Mouse (Mus musculus): ENCODE measurements at regions not wholly inside any gene's neighbourhood (a gene's known extent, or its start where the extent isn't known, plus 50 kb on each side); places are given as distances from the start of the nearest gene placed in this dataset.

- no peak overlapping the region for H3K27ac ChIP-seq (replicated peaks; ENCODE audit: low read depth, low read length)
- H3K4me1 ChIP-seq (ENCODE audit: control insufficient read depth, insufficient read depth, low read length), result peaks cover 18% of the 10 kb centered on the region
- H3K9ac ChIP-seq (replicated peaks; ENCODE audit: low read length), result no peak overlapping the region
- DNase-seq (no peak), ATAC-seq (ENCODE audit: low FRiP score, low TSS enrichment) (no peak)
- 60% methylated on average over 5 of the region's 5 CpGs for WGBS
- H3K4me3 ChIP-seq (replicated peaks; ENCODE audit: low read depth, low read length), result no peak overlapping the region
- H3K27me3 ChIP-seq (ENCODE audit: control insufficient read depth, insufficient read depth, low read length), result no peaks in the 10 kb centered on the region
- H3K36me3 ChIP-seq (ENCODE audit: control insufficient read depth, insufficient read depth, low read length), result no peaks in the 10 kb centered on the region
- H3K9me3 ChIP-seq (ENCODE audit: control insufficient read depth, low read length), result no peaks in the 10 kb centered on the region
- H3K4me2 ChIP-seq (ENCODE audit: low read length), result no peak overlapping the region
Observed at GRCm38 (mm10) chr8:25385186-25385585, 561.0 kb upstream of the Adam5 start.

DNA sequence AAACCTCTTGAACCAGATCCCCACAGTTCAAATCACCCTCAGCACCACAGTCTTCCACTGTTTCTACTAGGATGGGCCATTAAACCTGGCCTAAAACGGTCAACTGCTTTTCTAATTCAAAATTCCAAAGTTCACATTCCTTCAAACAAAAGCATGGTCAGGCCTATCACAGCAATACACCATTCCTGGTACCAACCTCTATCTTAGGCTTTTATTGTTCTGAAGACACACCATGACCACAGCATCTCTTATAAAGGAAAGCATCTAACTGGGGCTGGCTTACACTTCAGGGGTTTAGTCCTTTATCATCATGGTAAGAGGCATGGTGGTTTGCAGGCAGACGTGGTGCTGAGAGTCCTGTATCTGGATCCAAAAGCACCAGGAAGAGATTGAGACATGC lies 560.4 kb upstream of the Adam5 start:
- no peak for DNase-seq
- Histone ChIP-seq H3K9ac (replicated peaks; ENCODE audit: low read length) (no peak overlapping the region), H3K4me3 (replicated peaks; ENCODE audit: low read depth, low read length) (no peak overlapping the region), H3K27me3 (ENCODE audit: control insufficient read depth, insufficient read depth, low read length) (no peaks in the 10 kb centered on the region), H3K27ac (replicated peaks; ENCODE audit: low read depth, low read length) (no peak overlapping the region), H3K4me1 (ENCODE audit: control insufficient read depth, insufficient read depth, low read length) (peaks cover 12% of the 10 kb centered on the region), H3K4me2 (ENCODE audit: low read length) (no peak overlapping the region), H3K9me3 (ENCODE audit: control insufficient read depth, low read length) (no peaks in the 10 kb centered on the region), H3K36me3 (ENCODE audit: control insufficient read depth, insufficient read depth, low read length) (no peaks in the 10 kb centered on the region)
- 77% methylated on average over 2 of the region's 2 CpGs for WGBS
- ATAC-seq (ENCODE audit: low FRiP score, low TSS enrichment), result no peak

- DNase-seq (peak; percentile 58), ATAC-seq (ENCODE audit: low FRiP score, low TSS enrichment) (no peak)
- Histone ChIP-seq H3K4me1 (ENCODE audit: control insufficient read depth, insufficient read depth, low read length) (peaks cover 7% of the 10 kb centered on the region), H3K36me3 (ENCODE audit: control insufficient read depth, insufficient read depth, low read length) (no peaks in the 10 kb centered on the region), H3K4me2 (ENCODE audit: low read length) (no peak overlapping the region), H3K27me3 (ENCODE audit: control insufficient read depth, insufficient read depth, low read length) (no peaks in the 10 kb centered on the region; the same call in 1 of the 2 replicates), H3K9me3 (ENCODE audit: control insufficient read depth, low read length) (no peaks in the 10 kb centered on the region), H3K4me3 (replicated peaks; ENCODE audit: low read depth, low read length) (no peak overlapping the region), H3K9ac (replicated peaks; ENCODE audit: low read length) (no peak overlapping the region), H3K27ac (replicated peaks; ENCODE audit: low read depth, low read length) (no peak overlapping the region)
- 31% methylated on average over 8 of the region's 8 CpGs for WGBS
Observed at GRCm38 (mm10) chr8:25373276-25373675, 549.1 kb upstream of the Adam5 start.

GRCm38 (mm10) chr8:25370947-25371346 lies 546.8 kb upstream of the Adam5 start:
- H3K27me3 ChIP-seq (ENCODE audit: control insufficient read depth, insufficient read depth, low read length), result no peaks in the 10 kb centered on the region; the same call in 1 of the 2 replicates
- no peaks in the 10 kb centered on the region for H3K36me3 ChIP-seq (ENCODE audit: control insufficient read depth, insufficient read depth, low read length)
- 48% methylated on average over 10 of the region's 11 CpGs for WGBS
- H3K9me3 ChIP-seq (ENCODE audit: control insufficient read depth, low read length), result no peaks in the 10 kb centered on the region
- H3K4me3 ChIP-seq (replicated peaks; ENCODE audit: low read depth, low read length), result no peak overlapping the region
- peaks cover 12% of the 10 kb centered on the region for H3K4me1 ChIP-seq (ENCODE audit: control insufficient read depth, insufficient read depth, low read length)
- DNase-seq (no peak), ATAC-seq (ENCODE audit: low FRiP score, low TSS enrichment) (no peak)
- no peak overlapping the region for H3K27ac ChIP-seq (replicated peaks; ENCODE audit: low read depth, low read length)
- H3K9ac ChIP-seq (replicated peaks; ENCODE audit: low read length), result no peak overlapping the region
- H3K4me2 ChIP-seq (ENCODE audit: low read length), result no peak overlapping the region

DNA sequence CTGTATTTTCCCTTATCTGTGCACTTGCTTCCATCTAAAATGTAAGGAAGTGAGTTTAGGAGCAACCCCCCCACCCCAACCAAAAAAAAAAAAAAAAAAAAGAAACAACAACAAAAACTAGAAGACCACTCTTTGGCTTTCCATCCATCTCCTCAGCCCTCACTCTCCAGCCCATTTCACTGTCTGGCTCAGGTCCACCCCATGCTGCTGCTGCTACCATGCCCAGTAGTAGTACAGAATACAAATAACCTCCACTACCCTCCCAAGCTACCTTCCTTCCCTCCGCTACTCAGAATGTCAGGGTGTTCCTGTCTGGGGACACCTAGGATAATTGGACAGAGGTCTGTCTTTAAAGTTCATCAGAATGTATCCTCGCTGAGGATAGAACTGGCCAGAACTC lies 545.2 kb upstream of the Adam5 start:
- 83% methylated on average over 2 of the region's 2 CpGs for WGBS
- ATAC-seq (ENCODE audit: low FRiP score, low TSS enrichment) (no peak), DNase-seq (no peak)
- H3K9ac ChIP-seq (replicated peaks; ENCODE audit: low read length), result no peak overlapping the region
- no peak overlapping the region for H3K4me2 ChIP-seq (ENCODE audit: low read length)
- H3K4me3 ChIP-seq (replicated peaks; ENCODE audit: low read depth, low read length), result no peak overlapping the region
- H3K27me3 ChIP-seq (ENCODE audit: control insufficient read depth, insufficient read depth, low read length), result no peaks in the 10 kb centered on the region; the same call in 1 of the 2 replicates
- H3K27ac ChIP-seq (replicated peaks; ENCODE audit: low read depth, low read length), result no peak overlapping the region
- peaks cover 12% of the 10 kb centered on the region for H3K4me1 ChIP-seq (ENCODE audit: control insufficient read depth, insufficient read depth, low read length)
- H3K36me3 ChIP-seq (ENCODE audit: control insufficient read depth, insufficient read depth, low read length), result no peaks in the 10 kb centered on the region
- no peaks in the 10 kb centered on the region for H3K9me3 ChIP-seq (ENCODE audit: control insufficient read depth, low read length)

DNA sequence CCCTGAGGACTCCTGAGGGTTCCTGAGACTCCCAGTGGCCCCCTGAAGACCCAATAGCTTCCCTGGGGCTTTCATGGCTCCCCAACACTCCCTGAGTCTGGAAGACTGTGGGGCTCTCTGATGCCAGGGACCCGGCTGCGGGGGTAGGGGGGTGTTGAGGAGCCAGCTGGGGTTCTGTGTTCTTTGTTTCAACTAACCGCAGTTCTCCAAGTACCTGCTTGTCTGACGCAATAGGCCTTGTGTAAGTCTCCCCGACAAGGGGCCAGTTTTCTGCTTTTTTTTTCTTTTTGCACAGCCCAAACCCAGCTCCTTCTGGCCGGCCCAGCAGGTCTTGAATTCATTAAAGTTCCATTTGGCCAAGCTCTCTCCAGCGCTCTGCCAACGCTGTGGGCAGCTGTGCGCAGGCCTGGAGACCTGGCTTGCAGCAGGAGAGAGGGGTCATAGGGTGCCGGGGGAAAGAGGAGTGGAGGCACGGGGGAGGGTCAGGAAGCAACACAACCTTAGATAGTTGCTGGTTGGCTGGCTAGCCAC lies 544.5 kb upstream of the Adam5 start:
- Histone ChIP-seq H3K9me3 (ENCODE audit: control insufficient read depth, low read length) (no peaks in the 10 kb centered on the region), H3K27ac (replicated peaks; ENCODE audit: low read depth, low read length) (peak overlapping the region; percentile 55), H3K4me2 (ENCODE audit: low read length) (peak overlapping the region; percentile 45), H3K4me3 (replicated peaks; ENCODE audit: low read depth, low read length) (no peak overlapping the region), H3K36me3 (ENCODE audit: control insufficient read depth, insufficient read depth, low read length) (no peaks in the 10 kb centered on the region), H3K27me3 (ENCODE audit: control insufficient read depth, insufficient read depth, low read length) (no peaks in the 10 kb centered on the region; the same call in 1 of the 2 replicates), H3K9ac (replicated peaks; ENCODE audit: low read length) (peak overlapping the region; percentile 34; the same call in 1 of the 2 replicates), H3K4me1 (ENCODE audit: control insufficient read depth, insufficient read depth, low read length) (peaks cover 12% of the 10 kb centered on the region)
- peak; percentile 64; the same call in 1 of the 2 replicates for ATAC-seq (ENCODE audit: low FRiP score, low TSS enrichment)
- 4% methylated on average over 11 of the region's 11 CpGs for WGBS
- DNase-seq, result peak; percentile 59

DNA sequence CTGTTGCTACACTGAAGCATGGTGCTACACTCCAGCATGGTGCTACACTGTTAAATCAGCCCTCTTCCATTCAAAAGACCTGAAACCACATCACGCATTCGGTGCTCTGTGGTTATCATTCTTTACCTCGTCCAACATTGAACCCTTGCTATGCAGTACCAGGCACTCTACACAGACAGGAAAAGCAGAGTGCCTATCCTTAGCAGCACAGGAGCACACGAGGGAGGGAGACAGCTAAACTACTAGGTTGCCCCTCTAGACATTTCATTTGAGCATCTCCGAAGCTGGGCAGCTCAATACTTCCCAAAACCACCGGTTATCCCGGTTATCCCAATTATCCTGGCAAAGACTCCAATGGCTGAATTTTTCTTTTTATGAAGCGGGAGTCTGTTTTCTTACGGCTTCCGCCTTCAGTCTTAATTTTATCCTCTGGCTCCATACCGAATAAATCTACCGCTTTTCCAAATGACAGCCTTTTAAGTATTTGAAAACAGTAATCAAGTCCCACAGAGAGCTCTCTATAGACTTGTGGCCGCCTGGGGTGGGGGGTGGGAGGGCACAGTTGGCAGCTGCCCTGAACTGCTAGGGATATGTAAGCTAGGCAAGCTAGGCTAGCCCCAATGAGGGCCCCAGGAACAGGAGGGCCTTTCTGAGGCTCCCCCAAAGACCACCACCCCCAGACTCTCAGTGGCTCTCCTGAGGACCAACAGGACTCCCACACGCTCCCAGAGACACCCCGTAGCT lies 543.8 kb upstream of the Adam5 start:
- peak overlapping the region; percentile 34; the same call in 1 of the 2 replicates for H3K9ac ChIP-seq (replicated peaks; ENCODE audit: low read length)

GRCm38 (mm10) chr8:25366181-25366580 lies 542.0 kb upstream of the Adam5 start:
- whole genome bisulfite sequencing, result 17% methylated on average over 3 of the region's 3 CpGs
- no peaks in the 10 kb centered on the region for H3K36me3 ChIP-seq (ENCODE audit: control insufficient read depth, insufficient read depth, low read length)
- DNase-seq, result no peak

More for the DNA sequence above, 543.8 kb upstream of the Adam5 start:
- no peaks in the 10 kb centered on the region for H3K36me3 ChIP-seq (ENCODE audit: control insufficient read depth, insufficient read depth, low read length)
- H3K27ac ChIP-seq (replicated peaks; ENCODE audit: low read depth, low read length), result peak overlapping the region; percentile 55
- DNase-seq (peak; percentile 21), ATAC-seq (ENCODE audit: low FRiP score, low TSS enrichment) (no peak)
- H3K4me1 ChIP-seq (ENCODE audit: control insufficient read depth, insufficient read depth, low read length), result peaks cover 12% of the 10 kb centered on the region
- H3K9me3 ChIP-seq (ENCODE audit: control insufficient read depth, low read length), result no peaks in the 10 kb centered on the region
- no peaks in the 10 kb centered on the region; the same call in 1 of the 2 replicates for H3K27me3 ChIP-seq (ENCODE audit: control insufficient read depth, insufficient read depth, low read length)
- peak overlapping the region; percentile 45; the same call in 1 of the 2 replicates for H3K4me2 ChIP-seq (ENCODE audit: low read length)
- WGBS, result 22% methylated on average over 15 of the region's 15 CpGs
- H3K4me3 ChIP-seq (replicated peaks; ENCODE audit: low read depth, low read length), result no peak overlapping the region

DNA sequence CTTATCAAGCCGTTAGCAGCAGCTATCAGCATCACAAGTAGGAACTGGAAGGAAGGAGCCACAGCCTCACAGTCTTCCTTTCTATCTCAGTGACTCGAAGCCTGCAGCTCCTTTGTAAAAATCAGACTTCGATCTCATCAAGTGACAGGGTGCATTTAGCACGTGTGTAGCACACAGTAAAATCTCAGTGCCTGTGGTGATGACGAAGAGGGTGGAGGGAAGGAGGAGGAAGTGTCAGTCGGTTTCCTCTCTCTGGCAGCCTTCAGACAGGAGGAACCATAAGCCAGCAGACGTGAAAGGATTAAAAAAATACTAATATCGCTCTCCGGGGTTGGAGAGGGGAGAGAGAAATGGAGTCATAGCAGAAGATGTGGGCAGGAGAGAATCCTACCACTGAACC lies 538.5 kb upstream of the Adam5 start:
- no peak for ATAC-seq (ENCODE audit: low FRiP score, low TSS enrichment)
- Histone ChIP-seq H3K4me3 (replicated peaks; ENCODE audit: low read depth, low read length) (no peak overlapping the region), H3K9me3 (ENCODE audit: control insufficient read depth, low read length) (no peaks in the 10 kb centered on the region; the same call in 1 of the 2 replicates), H3K27ac (replicated peaks; ENCODE audit: low read depth, low read length) (no peak overlapping the region), H3K4me2 (ENCODE audit: low read length) (no peak overlapping the region), H3K9ac (replicated peaks; ENCODE audit: low read length) (no peak overlapping the region), H3K27me3 (ENCODE audit: control insufficient read depth, insufficient read depth, low read length) (no peaks in the 10 kb centered on the region), H3K4me1 (ENCODE audit: control insufficient read depth, insufficient read depth, low read length) (no peaks in the 10 kb centered on the region), H3K36me3 (ENCODE audit: control insufficient read depth, insufficient read depth, low read length) (no peaks in the 10 kb centered on the region)
- 76% methylated on average over 9 of the region's 9 CpGs for WGBS
- no peak for DNase-seq

More at GRCm38 (mm10) chr8:25366181-25366580, 542.0 kb upstream of the Adam5 start:
- Histone ChIP-seq H3K4me1 (ENCODE audit: control insufficient read depth, insufficient read depth, low read length) (peaks cover 12% of the 10 kb centered on the region), H3K27me3 (ENCODE audit: control insufficient read depth, insufficient read depth, low read length) (no peaks in the 10 kb centered on the region; the same call in 1 of the 2 replicates), H3K9ac (replicated peaks; ENCODE audit: low read length) (no peak overlapping the region), H3K9me3 (ENCODE audit: control insufficient read depth, low read length) (no peaks in the 10 kb centered on the region; the same call in 1 of the 2 replicates), H3K4me2 (ENCODE audit: low read length) (no peak overlapping the region), H3K27ac (replicated peaks; ENCODE audit: low read depth, low read length) (no peak overlapping the region), H3K4me3 (replicated peaks; ENCODE audit: low read depth, low read length) (no peak overlapping the region)
- ATAC-seq (ENCODE audit: low FRiP score, low TSS enrichment), result no peak

All from midbrain, embryonic 14.5 days (tissue).